10 mouse cellular contexts compared by ENCODE assay signal in the genomic region with DNA sequence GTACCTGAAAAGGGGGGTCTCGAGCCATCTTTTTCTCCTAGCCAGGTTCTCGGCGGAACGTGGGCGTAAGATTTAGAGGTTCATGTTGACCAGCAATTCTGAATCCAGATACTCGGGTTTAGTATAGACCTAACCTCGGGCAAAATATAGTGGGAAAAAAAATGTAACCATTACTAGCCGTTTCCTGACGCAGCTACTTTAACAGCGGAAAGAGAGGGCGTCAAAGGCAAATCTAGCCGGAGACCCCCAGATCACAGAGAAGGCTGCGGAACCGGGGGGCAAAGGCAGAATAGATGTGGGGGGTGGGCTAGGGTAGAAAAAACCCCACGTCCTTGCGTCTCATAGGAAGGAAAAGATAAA. TPM values are rescaled to one million over a fixed set of nuclear protein-coding genes. Genes with fewer than 3 reads are reported as not detected.
DNase-seq lines count a peak whose midpoint lies in the region; ATAC-seq and TF ChIP-seq lines count a peak whose summit lies in the region.
"Had no signal": no experiment of that assay in that cellular context is flagged by ENCODE, and none has a peak within 500 bp of the region (broad histone marks: within the 10 kb centered on the region; RNA-seq: fewer than 3 reads in every experiment).

No protein-coding gene starts in this region.

- intact Hi-C loops in heart, adult 2 months (cut with DNase I) = no loop called here
- intact Hi-C loops in heart, postnatal 14 days (cut with DNase I) = no loop called here

- no peaks in the 10 kb centered on the region for H3K36me3 ChIP-seq in heart, adult 2 months (ENCODE audit: control insufficient read depth, insufficient read depth, low read length)
- peaks cover 20% of the 10 kb centered on the region for H3K36me3 ChIP-seq in E14TG2a.4 (ENCODE audit: insufficient read depth, low read length)
- H3K36me3 ChIP-seq in forebrain, embryonic 16.5 days (ENCODE audit: control insufficient read depth, insufficient read depth) = no peaks in the 10 kb centered on the region
- H3K36me3 ChIP-seq in liver, embryonic 14.5 days (replicated peaks; ENCODE audit: control insufficient read depth, insufficient read depth, low read depth) = no peaks in the 10 kb centered on the region

- H3K79me2 ChIP-seq in heart, adult 2 months (replicated peaks; ENCODE audit: control insufficient read depth, insufficient read depth, low read length) = no peaks in the 10 kb centered on the region

- no peaks in the 10 kb centered on the region for H3K27me3 ChIP-seq in heart, adult 2 months (ENCODE audit: control insufficient read depth, insufficient read depth, low read length)
- peaks cover 2% of the 10 kb centered on the region for H3K27me3 ChIP-seq in E14TG2a.4 (ENCODE audit: insufficient read depth, low read length)
- no peaks in the 10 kb centered on the region for H3K27me3 ChIP-seq in forebrain, embryonic 16.5 days (replicated peaks; ENCODE audit: control insufficient read depth, insufficient read depth, low read length)
- H3K27me3 ChIP-seq in liver, embryonic 14.5 days (ENCODE audit: control insufficient read depth, insufficient read depth, low read length) = peaks cover 11% of the 10 kb centered on the region

- WGBS in heart, adult 2 months = 37% methylated on average over 16 of the region's 16 CpGs
- WGBS in forebrain, embryonic 16.5 days = 58% methylated on average over 16 of the region's 16 CpGs
- WGBS in liver, embryonic 14.5 days (ENCODE audit: insufficient replicate concordance) = 40% methylated on average over 16 of the region's 16 CpGs

- TF ChIP-seq CTCF in heart, adult 2 months (IDR thresholded peaks at IDR 0.05) = no peak
- TF ChIP-seq CTCF in E14TG2a.4 (conservative IDR thresholded peaks at IDR 0.05; ENCODE audit: low read length) = no peak
- no peak for TF ChIP-seq CTCF in liver, embryonic 14.5 days (IDR thresholded peaks at IDR 0.05; ENCODE audit: low read depth)

- no peak overlapping the region for H3K9ac ChIP-seq in heart, adult 2 months (ENCODE audit: low read depth, low read length)
- peak overlapping the region; percentile 73 for H3K9ac ChIP-seq in forebrain, embryonic 16.5 days (replicated peaks; ENCODE audit: low read depth, low read length)
- peak overlapping the region; percentile 45 for H3K9ac ChIP-seq in liver, embryonic 14.5 days (replicated peaks)

- peak overlapping the region; percentile 22; the same call in 1 of the 2 replicates for H3K4me3 ChIP-seq in heart, adult 2 months
- peak overlapping the region; percentile 84 for H3K4me3 ChIP-seq in E14TG2a.4 (replicated peaks; ENCODE audit: low read length)
- H3K4me3 ChIP-seq in forebrain, embryonic 16.5 days (replicated peaks; ENCODE audit: low read length) = peak overlapping the region; percentile 55
- H3K4me3 ChIP-seq in liver, embryonic 14.5 days (ENCODE audit: insufficient read depth in 1 of 2, low read depth in 2 of 2, low read length in 2 of 2) = peak overlapping the region; percentile 40 to 64

- no peak for TF ChIP-seq POLR2A in heart, adult 2 months (IDR thresholded peaks at IDR 0.05; ENCODE audit: insufficient read depth, low read depth, low read length)

- no peaks in the 10 kb centered on the region for H3K4me1 ChIP-seq in heart, adult 2 months (ENCODE audit: control insufficient read depth, insufficient read depth, low read length)
- peaks cover 45% of the 10 kb centered on the region for H3K4me1 ChIP-seq in E14TG2a.4 (replicated peaks; ENCODE audit: low read depth, low read length)
- peaks cover 7% of the 10 kb centered on the region for H3K4me1 ChIP-seq in forebrain, embryonic 16.5 days (replicated peaks; ENCODE audit: control insufficient read depth, insufficient read depth, low read length)
- H3K4me1 ChIP-seq in liver, embryonic 14.5 days (replicated peaks; ENCODE audit: control insufficient read depth in 2 of 2, insufficient read depth in 2 of 2, low read length in 1 of 2) = 0 out of 4 replicates have a peak, but pooled peaks cover 0 to 2% of the 10 kb centered on the region in 2 experiments

- peak overlapping the region; percentile 57 for H3K4me2 ChIP-seq in forebrain, embryonic 16.5 days (ENCODE audit: low read length)
- no peak overlapping the region for H3K4me2 ChIP-seq in liver, embryonic 14.5 days (ENCODE audit: low read depth)

- no peak overlapping the region for H3K27ac ChIP-seq in heart, adult 2 months
- peak overlapping the region; percentile 78 for H3K27ac ChIP-seq in forebrain, embryonic 16.5 days (ENCODE audit: low read length)
- no peak overlapping the region for H3K27ac ChIP-seq in liver, embryonic 14.5 days

- no peak for ATAC-seq in forebrain, embryonic 16.5 days
- no peak for ATAC-seq in liver, embryonic 14.5 days (ENCODE audit: insufficient read depth)

- peaks cover 59% of the 10 kb centered on the region for H3K9me3 ChIP-seq in E14TG2a.4 (ENCODE audit: low read length)
- H3K9me3 ChIP-seq in forebrain, embryonic 16.5 days (ENCODE audit: control insufficient read depth, low read length) = peaks cover 31% of the 10 kb centered on the region
- no peaks in the 10 kb centered on the region for H3K9me3 ChIP-seq in liver, embryonic 14.5 days (ENCODE audit: control insufficient read depth, low read length)

- DNase-seq in heart, adult 2 months = no peak
- DNase-seq in heart, postnatal 14 days = no peak
- DNase-seq in liver, embryonic 14.5 days (ENCODE audit: low read depth in 3 of 3, low spot score in 3 of 3) = no peak
- DNase-seq in urinary bladder, postnatal 4 days (ENCODE audit: low spot score in 2 of 2) = no peak
- no peak for DNase-seq in thymus, postnatal 10 days (ENCODE audit: low spot score in 2 of 2)
- no peak for DNase-seq in cerebellum, adult 8-10 months

- no peak for TF ChIP-seq EP300 in heart, adult 2 months (IDR thresholded peaks at IDR 0.05; ENCODE audit: insufficient read depth, low read depth, low read length)
- no peak for TF ChIP-seq EP300 in liver, embryonic 14.5 days (IDR thresholded peaks at IDR 0.05; ENCODE audit: low read depth)

RNA-seq across cellular contexts. Expression of a gene that starts 58.6 kb away (rescaled TPM):
- not detected for total RNA-seq in heart, adult 2 months (2021)
- polyA plus RNA-seq in heart, adult 2 months (2012; rRNA removed) = 0.02 and 0.12 TPM in 2 replicates
- under 1 TPM; 0.20 to 0.36 TPM for total RNA-seq in heart, postnatal 14 days (2021)
- 0.72 and 1.2 TPM in 2 replicates for polyA plus RNA-seq in forebrain, embryonic 16.5 days (2015; fragmentation: Nextera tagmentation; extraction: Ambion mirVana)
- polyA plus RNA-seq in liver, embryonic 14.5 days (2012; rRNA removed) = 0.82 and 1.1 TPM in 2 replicates
- polyA plus RNA-seq in liver, embryonic 14.5 days (2014; fragmentation: Nextera tagmentation; extraction: Ambion mirVana) = 0.34 and 0.41 TPM in 2 replicates
- total RNA-seq: liver, adult 2 months had no signal
- polyA plus RNA-seq: C2C12; liver, adult 2 months had no signal

Comparison
In these comparisons a context has a peak if more than half of its experiments do, and no peak if none do; other contexts are left out.
1. H3K4me3 ChIP-seq: peak in every context shown above with its lines; median percentile 84 in E14TG2a.4; 55 in forebrain, embryonic 16.5 days; 52 in liver, embryonic 14.5 days; 22 in heart, adult 2 months.